Mouse (Mus musculus): ENCODE data around the gene Gm8082.
"Not testable (repeated sequence)": the region's sequence is repeated elsewhere in the genome, so short reads cannot be mapped to it uniquely, and the experiment has no call there.

Gm8082 gene

DNA sequence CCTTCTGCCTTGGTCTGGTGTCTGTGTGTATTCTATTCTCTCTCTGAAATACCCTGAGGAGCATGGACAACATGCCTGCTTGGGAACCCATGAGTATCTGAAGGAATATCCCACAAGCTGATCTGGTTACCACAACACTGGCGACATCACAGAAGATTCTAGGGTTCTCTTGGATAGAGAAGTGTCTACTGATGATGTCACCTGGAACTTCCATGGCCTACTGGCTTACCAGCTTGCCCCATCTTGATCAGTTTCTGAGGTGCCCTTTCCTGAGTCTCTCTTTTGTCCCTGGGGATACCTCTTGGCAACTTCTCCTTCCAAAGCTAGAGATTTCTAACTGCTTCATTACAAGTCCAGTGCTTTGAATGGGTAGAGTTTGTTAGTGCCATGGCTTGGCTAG, at the start of gene Gm8082:
TSS of gene Gm8082 (minus strand) at position 101 of the 400 bp plus-strand sequence.
- not testable (repeated sequence) for DNase-seq (ENCODE audit: low read depth, low spot score)

DNA sequence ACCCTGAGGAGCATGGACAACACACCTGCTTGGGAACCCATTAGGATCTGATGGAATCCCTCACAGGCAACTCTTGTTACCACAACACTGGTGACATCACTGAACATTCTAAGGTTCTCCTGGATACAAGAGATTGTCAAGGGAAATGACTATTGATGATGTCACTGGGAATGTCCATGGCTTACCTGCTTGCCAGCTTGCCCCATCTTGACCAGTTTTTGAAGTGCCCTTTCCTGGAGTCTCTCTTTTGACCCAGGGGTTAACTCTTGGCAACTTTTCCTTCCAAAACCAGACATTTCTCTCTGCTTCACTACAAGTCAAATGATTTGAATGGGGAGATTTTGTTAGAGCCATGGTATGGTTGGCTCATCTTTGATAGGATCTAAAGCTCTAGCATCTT, 22.1 kb upstream of the Gm8082 start, which contains the start of gene Gm10376:
TSS of gene Gm10376 (minus strand) at position 101 of the 400 bp plus-strand sequence.
- not testable (repeated sequence) for DNase-seq (ENCODE audit: low read depth, low spot score)

Measured in CD4-positive helper T cell, adult 2 months (primary cell).